Mouse (Mus musculus) adrenal gland, adult 18-20 months (tissue): ENCODE data around the gene Fhl4. TPM values are rescaled to one million over a fixed set of nuclear protein-coding genes. Genes with fewer than 3 reads are reported as not detected.
A peak's percentile ranks its signal among the peaks of the same experiment; 100 is the strongest.

Experiments
- DNase-seq, 2 experiments: peaks; one replicate each; pipeline ENCODE4 v3.0.0; 2021 to 2022; ENCODE audit warnings: low spot score in 2 of 2
- long read RNA-seq, 2 experiments: library from polyadenylated mRNA; stranded (forward); transcript quantifications; one replicate each; pipeline ENCODE4 v2.0.0; 2021
- total RNA-seq, 2 experiments: library from RNA; stranded (reverse); gene quantifications; 1 replicate in 1 of 2; 2 replicates in 1 of 2; pipeline ENCODE4 v1.2.3; 2021

Gene Fhl4
- total RNA-seq = under 1 TPM; 0.19 to 0.27 TPM
- long read RNA-seq, experiment 1 = 0 reads
- long read RNA-seq, experiment 2, partial matches to known transcripts = 0 of 1 reads
- long read RNA-seq, experiment 2, other reads (novel, unspliced or antisense) = 0 of 1 reads

- peak; percentile 73 for DNase-seq
Measured at GRCm38 (mm10) chr10:85102247-85103084, at the start of gene Fhl4, which contains the start of gene Tmem263. TSS of gene Fhl4 (minus strand) at chr10:85102495. TSS of gene Tmem263 (plus strand) at chr10:85102627.

GRCm38 (mm10) chr10:85149226-85149625 lies 46.9 kb upstream of the Fhl4 start:
- no peak for DNase-seq

DNA sequence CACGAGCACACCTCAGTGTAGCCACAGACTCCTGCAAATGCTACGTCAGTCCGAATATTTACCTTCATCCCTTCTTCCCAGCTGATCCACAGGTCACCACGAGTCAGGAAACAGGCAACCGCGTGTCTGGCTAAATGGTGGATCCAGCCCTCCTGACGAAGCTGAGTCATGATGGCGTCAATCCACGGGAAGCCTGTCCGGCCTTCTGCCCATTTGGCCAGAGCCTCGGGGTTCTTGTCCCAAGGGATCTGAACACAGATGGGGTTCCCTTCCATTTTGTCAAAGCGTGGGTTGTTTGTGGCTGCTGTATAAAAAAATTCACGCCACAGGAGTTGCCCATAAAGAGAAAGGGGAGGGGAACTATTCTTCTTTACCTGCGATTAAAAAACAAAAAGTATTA lies 44.0 kb upstream of the Fhl4 start:
- no peak for DNase-seq

- DNase-seq = no peak
Measured at GRCm38 (mm10) chr10:85141465-85141864, 39.2 kb upstream of the Fhl4 start.

- DNase-seq = no peak
Measured at GRCm38 (mm10) chr10:85136573-85136972, 34.3 kb upstream of the Fhl4 start.

DNA sequence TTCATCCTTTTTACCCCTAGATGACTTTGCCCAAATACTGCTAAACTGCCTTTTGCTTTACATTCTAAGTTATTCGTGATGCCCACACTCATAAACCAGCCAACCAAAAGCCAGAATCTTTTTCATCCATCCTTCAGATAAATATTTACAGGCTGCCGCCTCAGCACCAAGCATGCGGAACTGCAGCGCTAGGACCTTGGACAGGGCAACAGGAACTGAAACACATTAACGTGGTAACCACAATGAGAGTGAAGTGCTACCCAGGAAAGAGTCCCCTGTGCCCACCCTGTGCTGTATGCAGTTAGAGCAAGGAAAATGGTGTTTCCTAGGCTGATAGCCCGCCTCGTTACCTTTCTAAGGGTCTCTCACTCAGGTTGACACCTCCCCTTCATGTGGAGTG lies 26.2 kb upstream of the Fhl4 start:
- DNase-seq = no peak

- DNase-seq = peak; percentile 72 to 77
Measured at GRCm38 (mm10) chr10:85127395-85128287, 25.3 kb upstream of the Fhl4 start, which contains the start of gene Mterf2. TSS of gene Mterf2 (minus strand) at chr10:85128027.

GRCm38 (mm10) chr10:85125184-85125583 lies 22.9 kb upstream of the Fhl4 start:
- no peak for DNase-seq

GRCm38 (mm10) chr10:85114409-85114808 lies 12.1 kb upstream of the Fhl4 start:
- DNase-seq = no peak

DNA sequence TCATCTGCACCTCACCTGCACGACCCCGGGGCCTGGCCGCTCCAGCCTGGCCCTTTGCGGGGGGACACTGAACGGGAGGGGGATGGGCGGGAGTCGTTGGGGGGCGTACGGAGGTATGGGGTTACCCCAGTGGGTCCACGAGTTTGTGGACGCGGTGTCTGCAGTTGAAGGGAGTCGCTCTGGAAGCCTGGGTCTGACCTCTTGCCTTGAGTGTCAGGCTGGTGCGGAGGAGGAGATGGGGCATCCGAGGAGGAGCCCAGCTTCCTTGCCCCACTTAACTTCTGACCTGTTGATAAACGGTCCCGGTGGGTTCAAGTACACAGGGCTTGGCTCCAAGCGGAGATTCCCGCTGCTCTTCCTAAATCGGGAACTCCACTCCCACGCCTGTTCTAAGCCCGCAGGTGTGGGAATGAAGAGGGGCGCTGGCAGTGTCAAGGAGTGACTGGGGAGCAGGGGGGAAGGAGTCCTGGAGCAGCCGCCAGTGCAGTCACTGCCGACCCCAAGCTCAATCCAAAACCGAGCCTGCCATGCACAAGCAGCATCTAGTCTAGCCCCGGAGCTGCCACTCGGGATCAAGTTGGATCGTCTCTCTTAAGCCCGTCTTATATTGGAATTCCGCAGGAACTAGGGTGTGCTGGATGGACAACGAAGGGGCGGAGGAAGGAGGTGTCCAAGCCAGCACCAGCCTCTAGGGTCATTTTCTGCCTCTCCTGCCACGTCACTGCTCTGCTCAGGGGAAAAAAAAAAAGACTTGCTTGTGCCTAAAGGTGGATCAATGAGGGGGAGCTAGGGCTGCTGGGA lies 990 bp upstream of the Fhl4 start:
- DNase-seq = peak; percentile 23 to 30

GRCm38 (mm10) chr10:85101841-85102240 lies 454 bp downstream of the Fhl4 start:
- no peak for DNase-seq

GRCm38 (mm10) chr10:85071605-85072152 lies 30.6 kb downstream of the Fhl4 start:
- DNase-seq = no peak

GRCm38 (mm10) chr10:85054876-85055275 lies 47.4 kb downstream of the Fhl4 start:
- DNase-seq = no peak

- DNase-seq = no peak
Measured at GRCm38 (mm10) chr10:85052451-85052850, 49.8 kb downstream of the Fhl4 start.

DNA sequence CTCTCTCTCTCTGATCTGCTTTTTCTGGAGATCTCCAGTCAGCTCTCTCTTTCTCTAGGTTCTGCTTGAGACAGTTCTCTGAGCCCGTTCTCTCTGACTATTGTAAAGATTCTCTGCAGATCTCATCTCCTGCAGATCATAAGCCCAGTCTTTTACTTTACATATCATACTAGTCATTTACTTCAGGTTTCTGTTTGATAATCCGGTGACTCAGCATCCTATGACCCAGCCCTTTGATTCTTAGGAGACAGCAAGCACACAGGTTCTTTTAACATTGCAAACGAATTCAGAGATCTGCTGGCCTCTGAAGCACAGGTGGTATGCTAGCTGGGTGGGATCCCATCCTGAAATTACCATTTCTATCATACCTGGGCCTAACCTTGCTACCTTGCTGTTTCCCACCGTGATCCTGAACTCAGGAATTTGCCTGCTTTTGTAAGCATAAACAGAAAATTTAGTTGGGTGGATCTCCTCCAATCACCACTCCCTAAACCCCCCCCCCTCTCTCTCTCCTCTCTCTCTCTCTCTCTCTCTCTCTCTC lies 51.6 kb downstream of the Fhl4 start:
- DNase-seq = no peak

DNA sequence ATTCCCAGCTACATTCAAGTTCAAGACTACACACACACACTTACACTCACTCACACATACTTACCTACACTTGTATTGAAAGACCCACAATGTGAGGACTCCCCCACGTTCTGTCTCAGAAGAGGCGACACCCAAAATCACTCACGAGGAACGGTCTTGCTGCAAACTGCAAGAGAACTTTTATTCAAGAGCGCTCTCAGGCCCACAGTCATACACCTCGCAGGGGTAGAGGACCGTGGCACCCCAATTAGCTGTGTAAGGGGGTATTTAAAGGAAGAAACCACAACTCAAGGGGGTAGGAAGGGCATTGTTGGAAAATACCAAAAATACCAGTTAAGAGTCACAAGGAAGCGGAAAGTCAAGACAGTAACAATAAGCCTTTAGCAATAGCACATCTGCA lies 54.3 kb downstream of the Fhl4 start:
- no peak for DNase-seq

GRCm38 (mm10) chr10:85046585-85046984 lies 55.7 kb downstream of the Fhl4 start:
- no peak for DNase-seq
